Mouse (Mus musculus): ENCODE data around the gene Jade1. TPM values are rescaled to one million over a fixed set of nuclear protein-coding genes. Genes with fewer than 3 reads are reported as not detected.

Jade1 gene
- total RNA-seq, 1 experiment from 2014 or later, result 16.5 TPM

GRCm38 (mm10) chr3:41609071-41609470 lies 53.5 kb downstream of the Jade1 start:
- ATAC-seq (replicated peaks; ENCODE audit: insufficient number of reproducible peaks, low FRiP score, low TSS enrichment, poor library complexity, severe bottlenecking), result no peak

- ATAC-seq (replicated peaks; ENCODE audit: insufficient number of reproducible peaks, low FRiP score, low TSS enrichment, poor library complexity, severe bottlenecking), result no peak
Observed at GRCm38 (mm10) chr3:41612211-41612610, 56.7 kb downstream of the Jade1 start.

DNA sequence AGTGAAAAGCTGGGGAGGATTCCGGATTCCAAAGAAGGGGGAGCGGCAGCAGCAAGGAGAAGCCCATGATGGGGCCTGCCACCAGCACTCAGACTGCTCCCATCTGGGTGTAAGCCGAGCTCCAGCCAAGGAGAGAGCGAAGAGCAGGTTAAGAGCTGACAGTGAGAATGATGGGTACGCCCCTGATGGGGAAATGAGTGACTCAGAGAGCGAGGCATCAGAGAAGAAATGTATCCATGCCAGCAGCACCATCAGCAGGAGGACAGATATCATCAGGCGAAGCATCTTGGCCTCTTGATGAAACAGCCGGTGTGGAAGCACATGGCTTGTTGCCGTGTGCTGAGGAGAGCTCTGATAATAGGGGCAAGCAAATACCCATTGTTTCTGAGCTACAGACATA lies 58.2 kb downstream of the Jade1 start:
- ATAC-seq (replicated peaks; ENCODE audit: insufficient number of reproducible peaks, low FRiP score, low TSS enrichment, poor library complexity, severe bottlenecking), result no peak

DNA sequence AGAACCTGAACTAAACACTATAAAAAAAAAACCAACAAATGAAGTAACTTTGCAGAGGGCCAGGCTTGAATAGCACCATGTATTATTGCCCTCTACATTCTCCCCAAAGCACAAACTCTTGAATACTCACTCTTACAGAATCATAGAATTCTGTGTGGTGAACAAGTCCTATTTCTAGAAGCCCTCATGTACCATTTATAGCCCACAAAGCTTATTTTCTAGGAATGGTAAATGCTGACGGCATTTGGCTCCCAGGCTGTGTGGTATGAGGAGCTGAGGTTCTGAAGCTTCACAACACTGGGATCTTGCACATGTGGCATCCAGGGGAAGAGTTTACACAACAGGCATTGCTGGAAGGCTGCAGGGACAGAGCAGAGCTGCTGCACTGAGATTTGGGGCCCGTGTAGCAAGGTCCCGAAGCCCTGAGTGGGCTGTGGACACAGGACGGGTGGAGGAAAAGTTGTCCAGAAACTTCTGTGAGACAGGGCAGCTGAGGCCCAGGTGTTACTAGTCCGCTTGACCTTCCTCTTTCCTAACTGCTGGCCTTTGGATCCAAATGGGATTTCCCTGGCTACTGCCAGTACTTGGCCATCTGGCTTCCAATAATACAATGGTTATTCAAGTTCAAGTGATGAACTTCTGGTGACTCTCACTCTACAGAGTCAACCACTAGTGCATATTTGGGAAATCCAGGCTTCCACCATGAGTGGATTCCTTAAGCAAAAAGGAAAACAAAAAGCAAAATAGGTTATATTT lies 58.9 kb downstream of the Jade1 start:
- no peak for ATAC-seq (replicated peaks; ENCODE audit: insufficient number of reproducible peaks, low FRiP score, low TSS enrichment, poor library complexity, severe bottlenecking)

DNA sequence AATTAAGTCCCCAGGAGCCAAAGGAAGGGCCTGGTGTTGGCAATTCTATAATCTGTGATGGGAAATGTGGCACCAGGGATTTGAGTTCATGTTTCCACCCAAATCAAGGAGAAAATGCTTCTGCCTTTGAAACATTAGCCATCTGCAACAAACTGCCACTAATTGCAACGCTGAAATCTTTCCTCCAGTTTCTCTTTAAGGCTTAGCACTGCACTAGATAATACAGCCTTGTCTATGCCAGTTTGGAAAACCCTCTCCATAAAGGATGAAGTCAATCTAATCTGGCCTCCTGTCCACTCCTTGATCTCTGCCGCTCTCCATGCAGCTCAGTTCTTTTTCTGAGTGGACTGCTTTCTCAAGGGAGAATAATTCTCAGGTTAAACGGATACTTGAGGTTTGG lies 62.5 kb downstream of the Jade1 start:
- ATAC-seq (replicated peaks; ENCODE audit: insufficient number of reproducible peaks, low FRiP score, low TSS enrichment, poor library complexity, severe bottlenecking), result no peak

GRCm38 (mm10) chr3:41618488-41618887 lies 63.0 kb downstream of the Jade1 start:
- no peak for ATAC-seq (replicated peaks; ENCODE audit: insufficient number of reproducible peaks, low FRiP score, low TSS enrichment, poor library complexity, severe bottlenecking)

- ATAC-seq (replicated peaks; ENCODE audit: insufficient number of reproducible peaks, low FRiP score, low TSS enrichment, poor library complexity, severe bottlenecking), result no peak
Observed at GRCm38 (mm10) chr3:41620971-41621370, 65.4 kb downstream of the Jade1 start.

DNA sequence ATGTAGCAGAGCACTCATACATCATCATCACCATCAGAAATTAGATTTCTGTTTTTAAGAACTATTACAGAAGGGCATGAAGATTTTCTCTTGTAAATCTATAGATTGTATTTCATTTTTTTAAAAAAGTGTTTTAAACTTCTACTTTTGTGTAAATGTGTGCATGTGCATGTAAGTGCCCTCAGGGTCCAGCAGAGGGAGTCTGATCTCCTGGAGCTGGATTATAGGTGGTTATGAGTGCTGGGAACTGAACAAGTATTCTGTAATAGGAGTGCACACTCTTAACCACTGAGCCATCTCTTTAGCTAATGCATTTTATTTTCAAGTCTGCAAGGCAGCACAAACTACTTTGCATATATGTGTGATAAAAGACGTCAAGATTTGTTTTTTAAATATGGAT lies 100.1 kb downstream of the Jade1 start:
- no peak for ATAC-seq (replicated peaks; ENCODE audit: insufficient number of reproducible peaks, low FRiP score, low TSS enrichment, poor library complexity, severe bottlenecking)

Other genes starting within 250 kb of the Jade1 start
- gene Sclt1, start 186.8 kb downstream of the Jade1 start, total RNA-seq (2017), result 9.6 to 21.5 TPM (median 11.5 TPM) in 3 replicates
- 19.7 to 26.7 TPM (median 22.6 TPM) in 3 replicates for gene D3Ertd751e, start 186.9 kb downstream of the Jade1 start, total RNA-seq (2017)